Mouse (Mus musculus) adrenal gland, postnatal 0 days (tissue): Measurements from ENCODE around the gene Snrnp48. TPM values are rescaled to one million over a fixed set of nuclear protein-coding genes. Genes with fewer than 3 reads are reported as not detected.

Experiments used
- polyA plus RNA-seq: library from polyadenylated mRNA; unstranded; fragments of >200 nt; fragmentation: Nextera tagmentation; extraction: Ambion mirVana; gene quantifications from 2 replicates; pipeline ENCODE4 v1.2.1, GENCODE M21; 2015

The Snrnp48 gene
- 26.7 and 28.9 TPM in 2 replicates for polyA plus RNA-seq

DNA sequence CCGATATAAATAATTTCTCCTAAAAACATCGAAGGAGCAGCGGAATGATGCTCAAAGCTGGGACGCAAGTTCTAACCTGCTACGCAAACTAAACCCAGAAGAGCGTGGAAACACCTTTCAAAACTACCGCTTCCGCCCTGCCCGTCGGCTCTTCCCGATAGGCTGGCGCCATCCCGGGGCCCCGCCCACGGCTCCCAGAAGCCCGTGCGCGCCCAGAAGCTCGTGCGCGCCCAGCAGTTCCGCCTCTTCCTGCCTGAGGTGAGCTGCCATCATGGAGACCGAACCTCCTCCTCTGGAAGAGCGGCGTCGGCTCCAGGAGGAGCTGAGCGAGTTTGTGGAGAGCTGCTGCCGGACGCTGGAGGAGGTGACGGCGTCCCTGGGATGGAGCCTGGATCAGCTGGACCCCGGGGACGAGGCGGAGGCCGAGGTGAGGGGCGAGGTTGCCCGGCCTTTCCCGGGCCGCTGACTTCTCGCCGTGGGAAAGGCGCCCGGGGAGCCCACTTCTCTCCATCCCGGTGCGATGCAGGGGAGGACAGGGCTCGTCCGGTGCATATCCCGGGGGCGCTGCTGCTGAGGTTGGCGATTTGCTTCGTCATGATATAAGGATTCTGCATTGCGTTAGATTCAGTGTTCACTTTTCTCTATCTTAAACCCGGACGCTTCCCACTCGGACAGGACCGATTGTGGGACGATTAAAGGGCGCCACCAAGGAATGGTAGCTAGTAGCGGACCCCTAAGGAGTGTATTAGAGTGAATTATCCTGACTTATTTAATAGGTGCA, at the start of gene Snrnp48:
Snrnp48 (plus strand) TSS at position 237 of the 781 bp plus-strand sequence.

Other genes with a start within 250 kb of the Snrnp48 start
- 57.8 and 89.7 TPM in 2 replicates for gene Ssr1, start 210.7 kb upstream of the Snrnp48 start, polyA plus RNA-seq
- gene Riok1, start 167.9 kb upstream of the Snrnp48 start, polyA plus RNA-seq = 39.2 and 44.3 TPM in 2 replicates
- gene Cage1, start 167.9 kb upstream of the Snrnp48 start, polyA plus RNA-seq = 2.9 and 5.6 TPM in 2 replicates
- 0.59 and 1.2 TPM in 2 replicates for gene Dsp, start 53.6 kb upstream of the Snrnp48 start, polyA plus RNA-seq
- 2.6 and 3.5 TPM in 2 replicates for gene Bmp6, start 140.2 kb downstream of the Snrnp48 start, polyA plus RNA-seq